Mouse (Mus musculus) bone marrow macrophage, adult 2 months (primary cell): ENCODE results near the gene Slc6a9.

Experiments used
- CTCF ChIP-seq: IDR thresholded peaks from 2 replicates; pipeline ENCODE4 v1.5.1; 2012; ENCODE audit warnings: low read depth, mild to moderate bottlenecking, low read length, moderate library complexity
- POLR2A ChIP-seq: IDR thresholded peaks from 2 replicates; pipeline ENCODE4 v1.6.1; 2012; ENCODE audit warnings: mild to moderate bottlenecking, low read depth, low read length, borderline replicate concordance

DNA sequence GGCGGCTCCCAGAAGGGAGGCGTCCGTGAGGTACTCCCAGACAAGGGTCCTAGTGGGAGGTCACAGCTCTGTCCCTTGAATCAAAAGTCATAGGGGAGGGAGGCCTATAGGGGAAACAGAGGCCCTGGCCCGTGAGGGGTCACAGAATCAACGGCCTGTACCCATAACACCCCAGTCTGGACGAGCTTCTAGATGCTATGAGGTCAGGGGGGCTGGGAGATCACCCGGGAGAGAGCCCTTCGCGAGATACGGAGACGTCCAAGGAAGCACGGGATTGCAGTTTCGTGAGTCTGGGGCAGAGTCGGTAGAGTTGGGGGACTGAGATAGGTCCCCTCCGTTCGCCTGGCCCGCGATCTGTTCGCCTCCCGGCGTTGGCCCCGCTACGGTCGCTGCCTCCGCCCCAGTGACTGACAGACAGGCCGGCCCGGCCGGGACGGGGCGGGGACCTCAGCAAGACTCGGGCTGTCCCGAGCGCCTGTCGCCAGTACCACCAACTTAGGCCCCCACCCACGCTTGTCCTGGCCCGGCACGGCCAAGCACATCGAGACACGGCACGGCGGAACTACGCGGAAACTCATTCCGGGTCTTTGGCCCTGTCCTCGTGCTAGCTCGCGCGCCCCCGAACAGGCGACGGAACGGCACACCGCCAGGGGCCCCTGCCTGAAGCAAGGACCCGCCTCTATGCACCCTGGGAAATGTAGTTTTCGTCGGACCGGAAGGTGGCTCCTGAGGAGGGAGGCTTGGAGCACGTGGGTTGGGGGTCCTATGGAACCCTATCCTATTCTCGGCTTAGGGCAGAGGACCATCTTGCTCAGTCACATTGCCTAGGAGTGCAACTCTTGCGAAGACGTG is 80.5 kb downstream of the Slc6a9 start, which contains the start of gene Ipo13:
- no peak for TF ChIP-seq CTCF
- TF ChIP-seq POLR2A: no peak
